Mouse (Mus musculus): ENCODE results near the gene Gm27179. TPM values are rescaled to one million over a fixed set of nuclear protein-coding genes. Genes with fewer than 3 reads are reported as not detected.

Gm27179 gene
- polyA plus RNA-seq (2017; shearing (Covaris generic)): not detected

DNA sequence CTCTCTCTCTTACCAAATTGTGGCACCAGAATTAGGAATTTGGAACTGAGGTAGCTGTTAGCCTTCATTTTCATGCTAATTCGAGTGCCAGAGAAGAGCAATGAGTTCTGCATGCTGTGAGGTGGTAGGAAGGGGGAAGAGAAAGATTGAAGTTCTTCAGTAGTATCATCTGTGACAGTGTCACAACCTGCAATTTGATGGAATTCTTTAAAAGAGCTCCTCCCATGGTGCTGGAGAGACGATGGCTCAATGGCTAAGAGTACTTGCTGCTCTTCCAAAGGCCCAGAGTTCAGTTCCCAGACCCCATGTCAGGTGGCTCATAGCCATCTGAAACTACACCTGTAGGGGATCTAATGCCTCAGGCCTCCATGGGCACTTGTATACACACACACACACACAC is at the start of gene Gm27179:
Gene Gm27179, minus strand, starts transcription at position 101 of the 400 bp plus-strand sequence.

DNA sequence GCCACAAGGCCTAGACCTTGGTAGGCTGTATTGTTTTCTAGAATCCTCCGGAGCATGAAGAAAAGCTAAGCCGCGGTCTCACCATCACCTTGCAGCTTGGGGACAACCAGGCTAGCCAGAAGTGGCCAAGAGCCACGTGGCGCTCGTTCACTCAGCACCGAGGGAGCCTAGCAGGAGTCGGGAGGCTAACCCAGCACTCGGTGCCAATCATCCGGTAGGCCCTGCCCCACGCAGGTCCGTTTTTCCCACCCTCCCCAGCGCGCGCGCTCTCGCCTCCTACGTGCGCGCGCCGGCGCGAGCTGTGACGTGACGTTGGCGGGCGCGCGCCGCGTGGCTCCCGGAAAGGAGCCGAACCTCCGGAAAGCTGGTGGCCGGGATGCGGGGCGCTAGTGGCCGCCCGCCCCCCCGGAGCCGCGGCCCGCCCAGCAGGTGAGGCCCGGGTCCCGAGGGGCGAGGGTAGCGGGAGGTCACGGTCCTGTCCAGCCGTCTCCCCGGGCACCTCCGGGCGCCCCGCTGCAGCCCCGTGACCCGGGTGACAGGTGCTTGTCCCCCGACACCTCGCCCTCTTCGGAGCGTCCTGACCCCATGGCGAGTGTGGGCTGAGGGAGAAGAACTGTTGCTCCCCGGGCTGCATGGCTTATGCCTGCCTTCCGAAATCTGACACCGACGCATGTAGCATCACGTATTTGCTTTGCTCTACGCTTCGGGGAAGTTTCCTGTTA is 42.9 kb upstream of the Gm27179 start, which contains the start of gene Entpd4b:
Gene Entpd4b, plus strand, starts transcription at position 315 of the 722 bp plus-strand sequence.

DNA sequence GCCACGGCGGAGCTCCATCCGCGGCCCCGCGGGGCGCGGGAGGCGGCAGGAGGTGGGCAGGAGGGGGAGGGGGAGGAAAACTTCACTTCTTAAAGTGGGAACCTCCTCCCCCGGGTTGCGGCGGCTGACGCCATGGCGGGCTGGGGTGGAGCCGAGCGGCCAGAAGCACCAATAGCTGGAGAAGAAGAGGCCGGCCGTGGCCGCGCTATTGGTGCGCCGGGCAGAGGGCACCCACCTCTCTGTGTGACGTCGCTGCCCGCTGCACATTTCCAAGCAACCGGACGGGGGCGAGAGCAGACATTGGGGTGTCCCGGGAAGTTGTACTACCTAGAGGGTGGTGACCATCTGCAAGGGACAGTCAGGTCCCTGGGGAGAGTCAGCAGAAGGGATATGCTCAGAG is 9.2 kb downstream of the Gm27179 start, which contains the start of gene Gm16867:
Gene Gm16867, minus strand, starts transcription at position 189 of the 400 bp plus-strand sequence.

Other genes starting within 250 kb of the Gm27179 start
- 0.11 TPM for gene Synb, start 218.2 kb downstream of the Gm27179 start, polyA plus RNA-seq (2017; shearing (Covaris generic))
- gene Gm16867, start 9.2 kb downstream of the Gm27179 start, polyA plus RNA-seq (2017; shearing (Covaris generic)): 0.21 TPM
- 12.4 TPM for gene Entpd4b, start 42.9 kb upstream of the Gm27179 start, polyA plus RNA-seq (2017; shearing (Covaris generic))